Mouse (Mus musculus) stomach, embryonic 16.5 days (tissue): ENCODE results near the gene Prss37. TPM values are rescaled to one million over a fixed set of nuclear protein-coding genes. Genes with fewer than 3 reads are reported as not detected.
A peak's percentile ranks its signal among the peaks of the same experiment; 100 is the strongest.

Source experiments
- ATAC-seq: fragments of 200-750 bp; cut with Nextera tagmentation; 2 replicates; pipeline ENCODE4 v1.8.0; 2017; ENCODE audit warnings: moderate number of reproducible peaks, moderate TSS enrichment; ENCODE audit not compliant: insufficient read depth, low FRiP score
- H3K27ac ChIP-seq: fragments of 300-500 bp; sonication (generic); 2 replicates; pipeline ENCODE4 v1.5.1; 2014; ENCODE audit warnings: low read length
- H3K27me3 ChIP-seq: fragments of 300-500 bp; sonication (generic); 2 replicates; pipeline ENCODE4 v1.6.1; 2014; ENCODE audit warnings: low read length, control low read depth, mixed read lengths; ENCODE audit not compliant: control insufficient read depth, insufficient read depth
- H3K36me3 ChIP-seq: fragments of 300-500 bp; sonication (generic); 2 replicates; pipeline ENCODE4 v1.6.1; 2014; ENCODE audit warnings: low read length; ENCODE audit not compliant: control insufficient read depth, insufficient read depth
- H3K4me1 ChIP-seq: fragments of 300-500 bp; sonication (generic); 2 replicates; pipeline ENCODE4 v1.6.1; 2014; ENCODE audit warnings: low read length, control low read depth, mixed read lengths; ENCODE audit not compliant: control insufficient read depth, insufficient read depth
- H3K4me2 ChIP-seq: fragments of 300-500 bp; sonication (generic); 2 replicates; pipeline ENCODE4 v1.6.1; 2014; ENCODE audit warnings: low read depth, low read length, mixed read lengths
- H3K4me3 ChIP-seq: fragments of 300-500 bp; sonication (generic); replicated peaks from 2 replicates; pipeline ENCODE4 v1.5.1; 2014; ENCODE audit warnings: mild to moderate bottlenecking, low read length
- H3K9ac ChIP-seq: fragments of 300-500 bp; sonication (generic); 2 replicates; pipeline ENCODE4 v1.6.1; 2014; ENCODE audit warnings: low read length
- H3K9me3 ChIP-seq: fragments of 300-500 bp; sonication (generic); replicated peaks from 2 replicates; pipeline ENCODE4 v1.6.1; 2016; ENCODE audit warnings: low read length, control low read depth; ENCODE audit not compliant: control insufficient read depth
- WGBS: fragments of 180-500 bp; shearing (Covaris S2); extraction: QIAGEN DNeasy Blood & Tissue Kit; methylation state at CpG from one replicate; pipeline ENCODE4 v1.1.7; 2014; 5-methylcytosine and 5-hydroxymethylcytosine counted together
- polyA plus RNA-seq: library from polyadenylated mRNA; unstranded; fragments of >200 nt; fragmentation: Nextera tagmentation; extraction: Ambion mirVana; gene quantifications from 2 replicates; pipeline ENCODE4 v1.2.1, GENCODE M21; 2015

Gene Prss37
- polyA plus RNA-seq = not detected in 2 replicates

DNA sequence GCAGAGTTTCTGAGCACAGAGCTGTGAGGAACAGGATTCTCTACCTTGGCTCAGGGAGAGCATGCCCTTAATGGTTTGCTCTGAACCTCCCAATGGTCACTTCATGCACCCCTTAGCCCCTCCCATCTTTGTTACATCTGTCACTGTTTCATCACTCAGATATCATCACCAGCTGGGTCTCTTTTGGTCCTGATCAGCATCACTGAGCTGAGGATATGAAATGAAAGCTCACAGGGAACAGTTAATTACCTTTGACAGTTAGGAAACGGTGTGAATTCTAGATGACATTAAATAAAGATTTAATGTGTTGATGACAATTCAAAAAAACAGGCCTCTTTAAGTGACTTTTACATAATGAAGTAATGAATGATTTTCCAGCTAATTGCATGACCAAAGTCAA, at the start of gene Prss37:
Prss37 (minus strand) TSS at position 101 of the 400 bp plus-strand sequence.
- no peak within 1 kb of the TSS for H3K27ac ChIP-seq
- H3K9me3 ChIP-seq = no peaks in the 10 kb centered on the region
- H3K4me1 ChIP-seq = no peaks in the 10 kb centered on the region
- no peak within 1 kb of the TSS for H3K9ac ChIP-seq
- H3K4me2 ChIP-seq = no peak within 1 kb of the TSS
- H3K27me3 ChIP-seq = no peaks in the 10 kb centered on the region
- no peak within 1 kb of the TSS for H3K4me3 ChIP-seq
- 63% methylated on average over 1 of the region's 1 CpGs for WGBS
- ATAC-seq = no peak
- no peaks in the 10 kb centered on the region for H3K36me3 ChIP-seq

- Histone ChIP-seq H3K9me3 (no peaks in the 10 kb centered on the region), H3K4me1 (no peaks in the 10 kb centered on the region), H3K4me3 (no peak within 1 kb of the TSS), H3K27me3 (no peaks in the 10 kb centered on the region), H3K27ac (no peak within 1 kb of the TSS), H3K36me3 (no peaks in the 10 kb centered on the region), H3K4me2 (no peak within 1 kb of the TSS), H3K9ac (no peak within 1 kb of the TSS)
- ATAC-seq = no peak
- 77% methylated on average over 2 of the region's 2 CpGs for WGBS
These were observed 35.6 kb upstream of the Prss37 start, which contains the start of gene Olfr461 for GRCm38 (mm10) chr6:40554950-40555349. Olfr461 (minus strand) TSS chr6:40555050.

GRCm38 (mm10) chr6:40544690-40545089, 25.4 kb upstream of the Prss37 start:
- Histone ChIP-seq H3K4me2 (no peak overlapping the region), H3K27me3 (no peaks in the 10 kb centered on the region), H3K4me3 (no peak overlapping the region), H3K9me3 (no peaks in the 10 kb centered on the region), H3K9ac (no peak overlapping the region), H3K27ac (no peak overlapping the region), H3K36me3 (no peaks in the 10 kb centered on the region), H3K4me1 (no peaks in the 10 kb centered on the region)
- 76% methylated on average over 10 of the region's 10 CpGs for WGBS
- ATAC-seq = no peak

DNA sequence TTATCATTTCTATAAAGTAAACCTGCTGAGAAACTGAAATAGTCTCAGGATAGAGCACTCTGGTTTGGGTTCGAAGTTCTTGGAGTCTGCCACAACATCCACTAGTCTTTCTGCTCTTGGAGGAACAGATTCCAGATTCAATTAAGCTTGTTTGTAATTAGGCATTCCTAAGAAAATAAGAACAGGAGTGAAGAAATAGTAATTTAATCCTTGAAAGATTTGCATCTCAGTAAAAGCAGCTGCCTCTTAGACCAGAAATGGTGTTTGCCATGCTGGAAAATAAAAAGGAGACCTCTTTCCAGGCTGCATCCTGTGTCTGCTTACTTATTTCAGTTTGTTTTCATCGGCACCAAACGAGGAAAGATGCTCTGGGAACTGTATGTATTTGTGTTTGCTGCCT, 26.1 kb downstream of the Prss37 start, which contains the start of gene Tas2r108:
Tas2r108 (plus strand) TSS at position 301 of the 400 bp plus-strand sequence.
- Histone ChIP-seq H3K4me1 (no peaks in the 10 kb centered on the region), H3K4me3 (no peak within 1 kb of the TSS), H3K36me3 (no peaks in the 10 kb centered on the region), H3K27ac (no peak within 1 kb of the TSS), H3K9me3 (no peaks in the 10 kb centered on the region), H3K9ac (no peak within 1 kb of the TSS), H3K4me2 (no peak within 1 kb of the TSS), H3K27me3 (no peaks in the 10 kb centered on the region)
- ATAC-seq = no peak
- 86% methylated on average over 3 of the region's 3 CpGs for WGBS

- no peaks in the 10 kb centered on the region for H3K9me3 ChIP-seq
- H3K4me3 ChIP-seq = no peak within 1 kb of the TSS
- no peak within 1 kb of the TSS for H3K27ac ChIP-seq
- no peak within 1 kb of the TSS for H3K9ac ChIP-seq
- no peaks in the 10 kb centered on the region for H3K27me3 ChIP-seq
- no peak within 1 kb of the TSS for H3K4me2 ChIP-seq
- no peaks in the 10 kb centered on the region for H3K4me1 ChIP-seq
- no peak for ATAC-seq
- no peaks in the 10 kb centered on the region for H3K36me3 ChIP-seq
These were observed 28.4 kb downstream of the Prss37 start, which contains the start of gene Tas2r137 for GRCm38 (mm10) chr6:40490933-40491332. Tas2r137 (plus strand) TSS chr6:40491233.

- Histone ChIP-seq H3K9ac (no peak overlapping the region), H3K27ac (no peak overlapping the region), H3K9me3 (no peaks in the 10 kb centered on the region), H3K27me3 (no peaks in the 10 kb centered on the region), H3K36me3 (peaks cover 20% of the 10 kb centered on the region), H3K4me2 (no peak overlapping the region), H3K4me3 (no peak overlapping the region), H3K4me1 (no peaks in the 10 kb centered on the region)
- no peak for ATAC-seq
- 92% methylated on average over 5 of the region's 5 CpGs for WGBS
These were observed 37.0 kb downstream of the Prss37 start for GRCm38 (mm10) chr6:40482318-40482717.

GRCm38 (mm10) chr6:40479705-40480104, 39.6 kb downstream of the Prss37 start:
- no peaks in the 10 kb centered on the region for H3K27me3 ChIP-seq
- no peaks in the 10 kb centered on the region for H3K9me3 ChIP-seq
- peaks cover 33% of the 10 kb centered on the region for H3K36me3 ChIP-seq
- no peak overlapping the region for H3K4me2 ChIP-seq
- no peak overlapping the region for H3K4me3 ChIP-seq
- no peak for ATAC-seq
- H3K4me1 ChIP-seq = no peaks in the 10 kb centered on the region
- H3K27ac ChIP-seq = no peak overlapping the region
- H3K9ac ChIP-seq = no peak overlapping the region
- 53% methylated on average over 1 of the region's 1 CpGs for whole genome bisulfite sequencing

DNA sequence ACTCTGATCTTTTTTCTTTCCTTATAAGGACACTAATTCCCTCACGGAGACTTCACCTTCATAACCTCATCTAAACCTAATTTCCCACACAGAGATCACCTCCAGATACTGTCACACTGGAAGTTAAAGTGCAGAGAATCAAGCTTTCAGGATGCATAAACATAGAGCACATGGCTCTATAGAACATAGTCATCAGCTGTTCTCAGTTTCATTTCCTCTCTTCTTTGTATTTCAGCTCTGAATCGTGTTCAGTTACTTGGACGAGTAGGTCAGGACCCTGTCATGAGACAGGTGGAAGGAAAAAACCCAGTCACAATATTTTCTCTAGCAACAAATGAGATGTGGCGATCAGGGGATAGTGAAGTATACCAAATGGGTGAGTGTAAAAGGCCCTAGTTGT, 43.2 kb downstream of the Prss37 start:
- peaks cover 29% of the 10 kb centered on the region for H3K36me3 ChIP-seq
- WGBS = 88% methylated on average over 4 of the region's 4 CpGs

DNA sequence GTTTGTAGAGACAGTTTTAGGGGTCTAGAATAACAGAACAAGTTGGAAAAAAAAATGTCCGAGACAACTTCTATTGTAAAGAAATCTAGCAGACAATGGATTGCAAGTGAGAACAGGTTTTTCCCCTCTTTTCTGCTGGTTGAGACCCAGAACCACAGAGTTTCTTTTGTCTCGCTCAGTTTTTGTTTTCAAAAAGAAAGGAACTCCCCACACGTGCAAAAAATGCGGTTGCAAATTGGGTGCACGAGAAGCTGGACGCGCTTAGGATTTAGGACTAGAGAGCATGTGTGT, 47.6 kb downstream of the Prss37 start:
- peak overlapping the region; percentile 84 for H3K9ac ChIP-seq
- no peaks in the 10 kb centered on the region for H3K27me3 ChIP-seq
- peaks cover 4% of the 10 kb centered on the region for H3K4me1 ChIP-seq
- peak overlapping the region; percentile 66 for H3K4me3 ChIP-seq
- H3K36me3 ChIP-seq = peaks cover 15% of the 10 kb centered on the region
- no peak for ATAC-seq
- WGBS = 0% methylated on average over 7 of the region's 7 CpGs
- H3K4me2 ChIP-seq = peak overlapping the region; percentile 68
- peak overlapping the region; percentile 95 for H3K27ac ChIP-seq
- H3K9me3 ChIP-seq = no peaks in the 10 kb centered on the region

More for the DNA sequence above, 43.2 kb downstream of the Prss37 start:
- Histone ChIP-seq H3K27ac (no peak overlapping the region), H3K9me3 (no peaks in the 10 kb centered on the region), H3K9ac (no peak overlapping the region), H3K4me1 (peaks cover 4% of the 10 kb centered on the region), H3K4me3 (no peak overlapping the region), H3K27me3 (no peaks in the 10 kb centered on the region), H3K4me2 (no peak overlapping the region)
- ATAC-seq = no peak
